Mouse (Mus musculus) lung, postnatal 25 days (tissue): Measurements from ENCODE around the gene L2hgdh.
"Not testable (repeated sequence)": the region's sequence is repeated elsewhere in the genome, so short reads cannot be mapped to it uniquely, and the experiment has no call there.

Experiments used
- DNase-seq: peaks from one replicate; pipeline ENCODE4 v3.0.0; 2022; ENCODE audit warnings: low spot score

L2hgdh gene

DNA sequence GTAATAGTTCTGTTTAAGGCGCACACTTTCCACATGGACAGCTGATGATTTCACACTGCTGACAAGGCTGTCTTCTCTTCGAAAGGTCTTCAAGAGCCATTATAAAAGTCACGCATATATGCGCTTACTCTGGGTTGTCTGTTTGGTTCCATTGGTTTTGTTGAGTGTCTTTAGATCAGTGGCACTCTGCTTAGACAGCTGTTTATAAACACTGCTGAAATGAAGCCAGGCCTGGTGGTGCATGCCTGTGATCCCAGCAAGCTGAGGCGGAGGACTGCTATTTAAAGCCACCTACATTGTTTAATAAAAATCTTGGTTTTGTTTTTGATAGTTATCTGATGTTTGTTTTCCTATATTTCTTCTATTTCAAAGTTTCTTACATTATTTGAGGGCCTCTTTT, 58.0 kb downstream of the L2hgdh start:
- no peak for DNase-seq

DNA sequence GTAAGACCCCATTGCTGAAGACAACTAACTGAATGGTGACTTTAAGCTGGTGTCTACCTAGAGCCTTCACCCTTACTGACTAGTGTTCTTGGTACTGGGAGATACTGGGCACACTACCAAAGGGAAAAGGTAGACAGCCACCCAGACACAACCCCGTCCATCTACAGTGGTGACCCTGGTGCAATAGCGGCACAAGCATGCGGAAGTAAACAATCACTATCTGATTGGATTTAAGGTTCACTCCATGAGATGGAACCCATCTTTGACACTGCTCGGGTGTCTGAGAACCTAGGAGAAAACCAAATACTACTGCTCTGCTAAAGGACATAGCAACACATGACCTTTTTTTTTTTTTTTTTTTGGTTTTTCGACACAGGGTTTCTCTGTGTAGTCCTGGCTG, 63.0 kb downstream of the L2hgdh start:
- no peak for DNase-seq

DNA sequence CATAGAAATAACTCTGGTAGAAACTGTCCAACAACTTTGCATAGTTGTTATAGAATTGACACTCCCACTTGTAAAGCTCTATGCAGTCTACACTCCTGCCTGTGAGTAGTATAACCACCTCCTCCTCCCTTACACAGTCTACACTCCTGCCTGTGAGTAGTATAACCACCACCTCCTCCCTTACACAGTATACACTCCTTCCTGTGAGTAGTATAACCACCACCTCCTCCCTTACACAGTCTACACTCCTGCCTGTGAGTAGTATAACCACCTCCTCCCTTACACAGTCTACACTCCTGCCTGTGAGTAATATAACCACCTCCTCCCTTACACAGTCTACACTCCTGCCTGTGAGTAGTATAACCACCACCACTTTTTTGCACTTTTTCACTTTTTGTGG, 70.7 kb downstream of the L2hgdh start:
- DNase-seq, result not testable (repeated sequence)

DNA sequence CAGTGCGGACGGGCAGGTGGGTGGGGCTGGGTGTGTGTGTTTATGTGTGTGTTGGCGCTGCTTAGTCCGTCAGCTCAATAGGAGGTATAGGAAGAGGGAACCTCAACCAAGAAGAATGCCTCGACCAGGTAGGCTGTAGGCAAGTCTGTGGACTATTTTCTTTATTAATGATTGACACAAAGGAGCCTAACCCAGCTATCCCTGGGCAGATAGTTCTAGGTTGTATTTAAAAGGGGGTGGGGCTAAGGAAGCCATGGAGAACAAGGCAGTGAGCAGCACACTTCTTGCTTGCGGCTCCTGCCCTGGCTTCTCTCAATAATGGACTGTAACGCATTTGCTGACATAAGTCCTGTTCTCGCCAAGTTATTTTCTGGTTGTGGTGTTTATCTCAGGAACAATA, 75.2 kb downstream of the L2hgdh start:
- no peak for DNase-seq

DNA sequence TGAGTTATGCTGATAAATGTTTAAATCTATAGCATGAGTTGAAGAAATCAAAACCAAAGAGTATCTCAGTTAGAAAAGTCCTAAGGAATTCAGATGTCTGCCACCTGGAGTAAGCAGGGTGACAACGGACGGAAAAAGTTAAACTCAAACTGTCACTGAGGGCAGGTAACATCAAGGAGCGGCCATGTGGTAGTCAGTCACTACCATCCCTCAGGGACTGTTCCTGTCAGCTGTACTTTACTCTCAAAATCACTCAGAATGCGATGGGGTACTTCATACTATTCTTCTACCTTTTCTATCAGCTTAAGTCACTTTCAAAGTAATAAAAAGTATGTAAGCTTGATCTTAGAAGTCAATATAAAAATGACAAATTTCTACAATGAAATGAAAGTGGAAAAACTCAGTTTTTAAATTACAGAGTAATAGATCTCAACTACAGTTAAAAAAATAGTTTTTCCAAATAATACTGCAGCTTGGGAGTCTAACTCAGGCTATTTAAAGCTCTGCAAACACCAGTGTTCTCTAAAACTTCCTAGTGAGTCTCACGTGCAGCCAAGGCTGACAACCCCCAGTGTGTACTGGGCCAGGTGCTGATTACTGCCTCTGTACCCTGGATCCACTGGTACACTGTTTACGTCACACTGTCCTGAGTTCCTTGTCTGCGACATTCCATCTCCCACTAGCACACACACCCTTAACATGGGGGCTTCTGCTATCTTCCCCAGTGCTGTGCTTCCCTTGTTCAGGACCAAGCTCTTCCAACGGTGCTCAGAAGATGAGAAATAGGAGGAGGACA, 78.7 kb downstream of the L2hgdh start:
- DNase-seq, result peak; percentile 8

DNA sequence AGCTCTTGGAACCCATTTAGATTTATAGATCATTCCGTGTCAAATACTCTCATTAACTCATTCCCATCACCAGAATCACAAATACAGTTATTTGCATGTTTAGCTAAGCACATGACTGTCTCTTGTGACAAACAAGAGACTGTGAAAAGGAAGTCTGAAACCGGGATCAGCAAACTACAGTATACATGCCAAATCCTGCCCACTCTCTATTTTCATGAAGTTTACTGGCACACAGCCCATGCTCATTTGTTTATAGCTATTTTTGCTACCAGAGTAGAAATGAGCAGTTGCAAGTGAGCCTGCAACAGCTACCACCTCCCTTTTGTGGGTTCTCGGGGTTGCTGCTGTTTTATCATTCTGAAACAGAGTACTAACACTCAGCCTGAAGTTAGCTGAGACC, 79.8 kb downstream of the L2hgdh start:
- peak; percentile 21 for DNase-seq

DNA sequence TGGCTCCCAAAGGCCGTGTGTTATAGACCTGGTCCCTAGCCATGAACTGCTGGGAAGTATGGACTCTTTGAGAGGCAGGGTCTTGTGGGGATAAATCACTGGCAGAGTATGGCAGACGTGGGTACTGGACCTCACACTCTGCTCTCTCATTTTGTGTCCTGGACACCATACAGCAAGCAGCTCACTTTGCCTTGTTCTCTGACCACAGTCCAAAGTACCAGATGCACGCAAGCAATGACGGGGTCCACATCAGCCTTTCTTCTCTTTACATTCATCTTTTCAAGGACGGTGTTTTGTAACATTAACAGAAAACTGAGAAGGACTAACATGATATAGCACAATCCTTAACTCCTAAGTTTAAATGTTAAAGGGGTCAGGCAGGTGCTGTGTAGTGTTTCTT, 81.8 kb downstream of the L2hgdh start:
- DNase-seq, result no peak
